Mouse (Mus musculus): ENCODE results near the gene E130208F15Rik. TPM values are rescaled to one million over a fixed set of nuclear protein-coding genes. Genes with fewer than 3 reads are reported as not detected.

Gene E130208F15Rik
- 0.42 TPM for polyA plus RNA-seq (2014; fragmentation: Illumina TruSeq; extraction: RNeasy Lipid Tissue Mini Kit (QIAGEN cat#74804); ENCODE audit: low read depth, low replicate concordance)

DNA sequence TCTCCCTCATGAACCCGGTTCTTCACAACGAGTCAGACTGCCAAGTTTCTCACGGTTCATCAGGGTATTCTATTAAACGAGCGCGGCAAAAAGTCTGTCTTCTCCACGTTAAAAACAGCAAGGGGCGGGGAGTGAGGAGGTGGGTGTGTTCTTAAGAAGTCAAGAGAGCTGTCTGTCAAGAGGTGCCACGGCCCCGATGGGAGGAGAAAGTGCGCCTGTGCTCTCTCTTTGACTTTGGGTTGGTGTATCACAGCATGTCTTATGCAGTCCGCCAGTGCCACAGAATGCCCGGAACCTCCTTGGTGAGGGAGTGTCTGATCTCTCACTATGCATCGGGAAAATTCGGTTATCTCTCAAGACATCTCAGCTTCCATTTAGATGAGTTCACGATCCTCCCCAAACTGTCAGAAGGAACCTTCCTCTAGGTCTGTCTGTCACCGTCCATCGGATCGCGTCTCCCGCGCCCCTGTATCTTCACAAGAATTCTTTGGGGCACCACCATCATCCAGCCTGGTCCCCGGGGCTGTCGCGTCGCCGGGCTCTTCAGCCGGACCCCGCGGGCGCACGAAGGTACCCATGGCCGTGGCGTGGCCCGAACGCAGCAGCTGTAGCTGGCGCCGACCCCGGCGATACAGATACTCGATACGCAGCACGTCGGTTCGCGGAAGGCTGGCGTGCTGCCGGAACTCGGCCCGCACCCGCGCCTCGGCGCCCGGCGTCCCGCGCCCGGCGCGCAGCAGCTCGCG, at the start of gene E130208F15Rik:
Gene E130208F15Rik (plus strand): TSS at position 202 of the 746 bp plus-strand sequence.

DNA sequence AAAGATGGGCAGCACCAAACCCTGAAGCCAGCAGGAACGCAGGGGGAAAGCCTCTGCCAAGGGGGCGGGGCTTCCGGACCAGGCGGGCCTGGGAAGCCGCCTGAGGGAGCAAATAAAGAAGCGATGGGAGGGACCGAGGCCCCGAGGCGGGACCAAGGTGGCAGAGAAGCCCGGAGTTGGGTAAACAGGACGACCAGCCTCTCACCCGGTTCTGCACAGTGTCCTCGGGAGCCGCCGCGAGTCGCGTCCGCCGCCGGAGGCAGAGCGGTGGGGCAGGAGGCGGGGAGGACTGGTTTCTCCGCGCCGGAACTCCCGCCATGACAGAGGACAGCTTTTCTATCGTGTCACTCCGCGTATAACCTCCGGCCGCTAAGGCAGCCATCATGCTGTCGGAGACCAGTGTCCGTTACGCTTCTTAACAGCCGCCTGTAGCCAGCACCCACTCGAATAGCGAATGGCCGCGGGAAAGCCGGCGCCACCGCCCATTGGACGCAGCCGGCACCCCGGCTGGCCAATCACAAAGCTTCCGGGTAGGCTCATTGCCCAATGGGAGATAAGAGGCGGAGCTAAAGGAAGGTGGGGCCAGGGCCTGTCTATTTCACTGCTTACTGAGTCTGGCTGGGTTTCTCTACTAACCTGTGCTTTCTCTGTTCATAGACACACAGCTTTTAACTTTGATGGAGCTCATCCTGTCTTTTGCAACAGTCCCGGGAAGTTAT, 41.4 kb upstream of the E130208F15Rik start, which contains the start of the genes Thap8 and Wdr62:
Gene Thap8 (plus strand): TSS at position 144 of the 719 bp plus-strand sequence.
Gene Wdr62 (minus strand): TSS at position 469 of the 719 bp plus-strand sequence.

DNA sequence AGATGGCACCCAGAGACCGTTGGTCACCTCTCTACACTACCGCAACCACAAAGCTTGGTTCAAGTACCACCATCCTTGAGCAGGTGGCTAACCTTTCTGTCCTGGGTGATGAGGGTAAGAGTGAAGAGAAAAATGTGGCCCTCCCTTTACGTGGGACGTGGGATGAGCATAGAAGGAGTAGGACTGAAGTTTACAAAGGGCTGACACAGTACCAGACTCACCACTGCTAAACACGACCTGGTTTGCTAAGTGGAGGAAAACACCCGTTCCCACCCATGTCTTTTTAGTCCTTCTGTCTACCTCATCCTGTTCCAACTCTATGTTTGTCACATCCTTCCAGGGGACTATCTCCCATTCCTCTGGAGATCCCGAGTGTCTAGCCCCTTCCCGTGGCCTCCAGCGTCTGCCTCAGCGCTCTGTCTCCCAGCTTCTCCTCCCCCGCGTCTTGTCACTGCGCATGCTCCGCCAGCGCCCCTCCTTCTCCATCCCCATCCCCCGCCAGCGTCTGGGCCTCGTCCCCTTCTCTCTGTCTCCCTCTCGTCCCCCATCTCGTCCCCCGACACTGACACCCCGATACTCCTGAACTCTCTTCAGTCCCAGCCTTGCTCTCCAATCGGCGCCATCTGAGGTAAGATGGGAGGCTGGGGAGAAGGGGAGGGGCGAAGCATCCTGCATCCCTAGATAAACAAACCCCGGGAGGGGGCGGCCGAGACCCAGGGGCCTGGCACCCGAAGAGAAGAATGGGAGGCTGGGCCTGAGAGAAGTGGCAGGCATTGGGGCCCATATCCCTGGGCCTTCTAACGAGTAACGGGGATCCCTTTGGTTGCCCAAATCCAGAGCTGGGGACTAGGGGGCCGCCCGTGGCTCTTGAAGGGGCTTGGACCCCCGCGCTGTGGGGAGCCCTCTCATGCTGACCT, 30.1 kb upstream of the E130208F15Rik start, which contains the start of gene Clip3:
Gene Clip3 (plus strand): TSS at position 514 of the 917 bp plus-strand sequence.

DNA sequence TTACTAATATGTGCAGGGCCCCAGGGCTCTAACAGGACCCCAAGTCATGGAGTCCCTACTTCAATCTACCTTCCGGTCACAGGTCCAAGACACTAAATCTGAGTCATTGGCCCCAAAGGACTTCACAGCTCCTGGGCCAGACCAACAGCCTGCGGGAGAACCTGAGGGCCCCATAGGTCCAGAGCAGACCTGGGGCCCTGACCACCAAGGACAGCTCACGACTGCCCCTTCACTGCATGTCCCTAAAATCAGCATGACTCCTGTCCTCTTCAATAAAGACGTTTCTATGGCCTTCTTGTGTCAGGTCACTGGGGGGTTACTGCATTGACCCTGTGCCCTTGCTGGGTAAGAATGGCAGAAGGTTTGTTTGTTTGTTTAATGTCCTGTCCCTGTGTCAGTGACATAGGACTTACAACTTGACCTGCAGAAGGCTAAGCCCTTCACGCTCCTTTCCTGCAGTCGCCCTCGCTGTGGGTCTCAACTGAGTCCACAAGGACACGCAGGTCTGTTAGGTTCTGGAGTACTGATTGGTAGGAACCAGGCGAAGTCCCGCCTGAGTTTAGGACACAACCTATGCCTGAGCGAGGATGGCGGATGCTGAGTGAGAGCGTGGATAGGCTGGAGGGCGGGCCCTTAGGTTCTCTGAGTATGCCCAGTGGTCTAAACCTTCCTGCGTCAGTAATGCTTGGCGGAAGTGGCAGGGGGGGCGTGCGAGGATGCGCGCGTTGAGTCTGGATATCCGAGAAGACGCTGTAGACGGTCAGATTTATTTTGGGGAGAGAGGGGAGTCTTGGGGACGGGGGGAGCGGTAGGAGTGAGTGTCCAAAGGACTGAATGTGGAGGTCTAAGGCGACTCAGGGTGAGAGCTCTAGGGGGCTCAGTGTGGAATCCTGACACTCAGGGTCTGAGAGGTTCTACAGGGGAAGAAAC, 13.2 kb upstream of the E130208F15Rik start, which contains the start of gene Alkbh6:
Gene Alkbh6 (plus strand): TSS at position 642 of the 930 bp plus-strand sequence.

DNA sequence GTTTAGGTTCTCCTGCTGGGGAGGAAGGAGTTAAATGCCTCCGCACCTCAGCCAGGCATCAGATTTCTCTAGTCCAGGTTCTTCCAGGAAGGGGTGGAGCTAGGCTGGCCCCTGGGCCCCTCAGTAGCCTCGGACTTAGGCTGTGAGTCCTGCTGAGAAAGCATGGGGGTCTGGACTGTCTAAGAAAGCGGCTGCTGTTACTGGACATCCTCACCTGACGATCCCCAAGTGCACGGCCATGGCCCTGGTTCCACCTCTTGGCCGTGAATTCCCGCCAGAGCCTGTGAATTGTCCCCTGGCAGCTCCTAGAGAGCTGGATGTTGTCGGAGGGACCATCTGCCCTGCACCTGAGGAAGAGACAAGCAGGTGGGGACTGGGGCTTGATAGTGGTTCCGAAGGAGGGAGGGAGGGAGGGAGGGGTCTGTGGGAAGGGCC, 6.8 kb upstream of the E130208F15Rik start, which contains the start of gene Syne4:
Gene Syne4 (plus strand): TSS at position 87 of the 435 bp plus-strand sequence.

DNA sequence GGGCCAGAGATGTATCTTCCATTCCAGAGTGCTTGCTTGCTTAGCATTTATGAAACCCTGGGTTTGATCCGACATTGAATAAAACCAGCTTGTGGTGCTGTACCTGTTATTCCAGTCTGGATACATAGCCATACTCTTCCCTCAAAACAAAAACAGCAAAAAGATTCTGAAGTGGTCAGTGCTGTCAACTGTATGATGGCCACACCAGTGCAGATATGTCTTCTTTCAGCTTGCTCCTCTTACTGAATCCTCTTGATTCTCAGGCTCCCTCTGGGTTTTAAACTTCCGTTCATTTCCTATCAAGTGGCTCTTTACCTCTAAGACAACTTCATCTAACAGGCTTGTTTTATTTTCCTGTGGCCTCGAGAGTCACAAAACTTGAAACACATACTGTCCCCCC, 2.3 kb downstream of the E130208F15Rik start, which contains the start of gene Sdhaf1:
Gene Sdhaf1 (minus strand): TSS at position 101 of the 400 bp plus-strand sequence.

DNA sequence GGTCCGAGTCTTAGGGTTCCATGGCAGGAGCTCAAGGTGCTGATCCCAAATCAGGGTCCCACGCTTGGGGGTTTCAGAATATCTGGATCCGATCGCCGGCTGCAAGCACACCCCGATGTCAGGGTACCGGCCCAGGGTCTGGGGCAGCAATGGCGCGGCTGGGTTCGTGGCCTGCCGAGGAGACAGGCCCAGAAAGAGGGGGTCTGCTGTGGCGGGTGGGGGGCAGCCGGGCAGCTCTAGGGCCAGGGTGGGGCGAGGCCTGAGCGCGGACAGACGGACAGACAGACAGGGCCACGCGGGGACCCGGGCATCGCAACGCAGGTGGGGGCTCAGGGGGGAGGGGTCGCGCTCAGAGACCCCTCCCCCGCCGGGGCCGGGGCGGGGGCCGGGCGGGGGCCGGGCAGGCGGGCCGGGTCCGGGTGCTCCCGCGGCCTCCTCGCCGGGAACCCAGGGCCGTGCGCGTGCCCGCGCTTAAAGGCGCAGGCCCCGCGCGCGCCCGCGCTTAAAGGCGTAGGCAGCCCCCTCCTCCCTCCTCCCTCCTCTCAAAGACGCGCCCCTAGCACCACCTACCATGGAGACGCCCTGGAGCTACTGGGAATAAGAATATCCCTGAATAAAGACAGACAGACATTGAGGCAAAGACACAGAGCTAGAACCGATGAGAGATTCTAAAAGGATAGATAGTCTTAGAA, 41.3 kb downstream of the E130208F15Rik start, which contains the start of gene Lrfn3:
Gene Lrfn3 (minus strand): TSS at position 121 of the 692 bp plus-strand sequence.

Other genes with a start within 250 kb of the E130208F15Rik start
- gene Zfp82, start 248.8 kb upstream of the E130208F15Rik start, polyA plus RNA-seq (2014; fragmentation: Illumina TruSeq; extraction: RNeasy Lipid Tissue Mini Kit (QIAGEN cat#74804); ENCODE audit: low read depth, low replicate concordance) = 2.5 TPM
- gene Gm26920, start 231.3 kb upstream of the E130208F15Rik start, polyA plus RNA-seq (2014; fragmentation: Illumina TruSeq; extraction: RNeasy Lipid Tissue Mini Kit (QIAGEN cat#74804); ENCODE audit: low read depth, low replicate concordance) = not detected
- gene Zfp566, start 231.2 kb upstream of the E130208F15Rik start, polyA plus RNA-seq (2014; fragmentation: Illumina TruSeq; extraction: RNeasy Lipid Tissue Mini Kit (QIAGEN cat#74804); ENCODE audit: low read depth, low replicate concordance) = 1.4 TPM
- gene Zfp260, start 227.0 kb upstream of the E130208F15Rik start, polyA plus RNA-seq (2014; fragmentation: Illumina TruSeq; extraction: RNeasy Lipid Tissue Mini Kit (QIAGEN cat#74804); ENCODE audit: low read depth, low replicate concordance) = 34.9 TPM
- gene Zfp382, start 199.8 kb upstream of the E130208F15Rik start, polyA plus RNA-seq (2014; fragmentation: Illumina TruSeq; extraction: RNeasy Lipid Tissue Mini Kit (QIAGEN cat#74804); ENCODE audit: low read depth, low replicate concordance) = 1.6 TPM
- gene Zfp146, start 152.0 kb upstream of the E130208F15Rik start, polyA plus RNA-seq (2014; fragmentation: Illumina TruSeq; extraction: RNeasy Lipid Tissue Mini Kit (QIAGEN cat#74804); ENCODE audit: low read depth, low replicate concordance) = 26.8 TPM
- 4,592 TPM for gene Cox7a1, start 137.6 kb upstream of the E130208F15Rik start, polyA plus RNA-seq (2014; fragmentation: Illumina TruSeq; extraction: RNeasy Lipid Tissue Mini Kit (QIAGEN cat#74804); ENCODE audit: low read depth, low replicate concordance)
- gene Capns1, start 122.9 kb upstream of the E130208F15Rik start, polyA plus RNA-seq (2014; fragmentation: Illumina TruSeq; extraction: RNeasy Lipid Tissue Mini Kit (QIAGEN cat#74804); ENCODE audit: low read depth, low replicate concordance) = 372 TPM
- gene Polr2i, start 89.8 kb upstream of the E130208F15Rik start, polyA plus RNA-seq (2014; fragmentation: Illumina TruSeq; extraction: RNeasy Lipid Tissue Mini Kit (QIAGEN cat#74804); ENCODE audit: low read depth, low replicate concordance) = 59.9 TPM
- gene Tbcb, start 89.5 kb upstream of the E130208F15Rik start, polyA plus RNA-seq (2014; fragmentation: Illumina TruSeq; extraction: RNeasy Lipid Tissue Mini Kit (QIAGEN cat#74804); ENCODE audit: low read depth, low replicate concordance) = 58.8 TPM
- not detected for gene Ovol3, start 86.0 kb upstream of the E130208F15Rik start, polyA plus RNA-seq (2014; fragmentation: Illumina TruSeq; extraction: RNeasy Lipid Tissue Mini Kit (QIAGEN cat#74804); ENCODE audit: low read depth, low replicate concordance)
- gene Thap8, start 41.6 kb upstream of the E130208F15Rik start, polyA plus RNA-seq (2014; fragmentation: Illumina TruSeq; extraction: RNeasy Lipid Tissue Mini Kit (QIAGEN cat#74804); ENCODE audit: low read depth, low replicate concordance) = not detected
- 2.4 TPM for gene Wdr62, start 41.3 kb upstream of the E130208F15Rik start, polyA plus RNA-seq (2014; fragmentation: Illumina TruSeq; extraction: RNeasy Lipid Tissue Mini Kit (QIAGEN cat#74804); ENCODE audit: low read depth, low replicate concordance)
- 11.7 TPM for gene Clip3, start 30.0 kb upstream of the E130208F15Rik start, polyA plus RNA-seq (2014; fragmentation: Illumina TruSeq; extraction: RNeasy Lipid Tissue Mini Kit (QIAGEN cat#74804); ENCODE audit: low read depth, low replicate concordance)
- 29.2 TPM for gene Alkbh6, start 13.0 kb upstream of the E130208F15Rik start, polyA plus RNA-seq (2014; fragmentation: Illumina TruSeq; extraction: RNeasy Lipid Tissue Mini Kit (QIAGEN cat#74804); ENCODE audit: low read depth, low replicate concordance)
- gene Syne4, start 6.9 kb upstream of the E130208F15Rik start, polyA plus RNA-seq (2014; fragmentation: Illumina TruSeq; extraction: RNeasy Lipid Tissue Mini Kit (QIAGEN cat#74804); ENCODE audit: low read depth, low replicate concordance) = 2.5 TPM
- 14.0 TPM for gene Sdhaf1, start 2.2 kb downstream of the E130208F15Rik start, polyA plus RNA-seq (2014; fragmentation: Illumina TruSeq; extraction: RNeasy Lipid Tissue Mini Kit (QIAGEN cat#74804); ENCODE audit: low read depth, low replicate concordance)
- gene Lrfn3, start 41.0 kb downstream of the E130208F15Rik start, polyA plus RNA-seq (2014; fragmentation: Illumina TruSeq; extraction: RNeasy Lipid Tissue Mini Kit (QIAGEN cat#74804); ENCODE audit: low read depth, low replicate concordance) = 1.1 TPM
- 38.2 TPM for gene Tyrobp, start 92.0 kb downstream of the E130208F15Rik start, polyA plus RNA-seq (2014; fragmentation: Illumina TruSeq; extraction: RNeasy Lipid Tissue Mini Kit (QIAGEN cat#74804); ENCODE audit: low read depth, low replicate concordance)
- not detected for gene Hcst, start 98.1 kb downstream of the E130208F15Rik start, polyA plus RNA-seq (2014; fragmentation: Illumina TruSeq; extraction: RNeasy Lipid Tissue Mini Kit (QIAGEN cat#74804); ENCODE audit: low read depth, low replicate concordance)
- gene Nfkbid, start 100.0 kb downstream of the E130208F15Rik start, polyA plus RNA-seq (2014; fragmentation: Illumina TruSeq; extraction: RNeasy Lipid Tissue Mini Kit (QIAGEN cat#74804); ENCODE audit: low read depth, low replicate concordance) = 0.50 TPM
- gene Aplp1, start 123.8 kb downstream of the E130208F15Rik start, polyA plus RNA-seq (2014; fragmentation: Illumina TruSeq; extraction: RNeasy Lipid Tissue Mini Kit (QIAGEN cat#74804); ENCODE audit: low read depth, low replicate concordance) = 3.1 TPM
- not detected for gene Kirrel2, start 135.9 kb downstream of the E130208F15Rik start, polyA plus RNA-seq (2014; fragmentation: Illumina TruSeq; extraction: RNeasy Lipid Tissue Mini Kit (QIAGEN cat#74804); ENCODE audit: low read depth, low replicate concordance)
- not detected for gene Nphs1, start 136.6 kb downstream of the E130208F15Rik start, polyA plus RNA-seq (2014; fragmentation: Illumina TruSeq; extraction: RNeasy Lipid Tissue Mini Kit (QIAGEN cat#74804); ENCODE audit: low read depth, low replicate concordance)
- not detected for gene Prodh2, start 171.9 kb downstream of the E130208F15Rik start, polyA plus RNA-seq (2014; fragmentation: Illumina TruSeq; extraction: RNeasy Lipid Tissue Mini Kit (QIAGEN cat#74804); ENCODE audit: low read depth, low replicate concordance)
- 1.1 TPM for gene Arhgap33, start 213.3 kb downstream of the E130208F15Rik start, polyA plus RNA-seq (2014; fragmentation: Illumina TruSeq; extraction: RNeasy Lipid Tissue Mini Kit (QIAGEN cat#74804); ENCODE audit: low read depth, low replicate concordance)
- 945 TPM for gene Hspb6, start 230.4 kb downstream of the E130208F15Rik start, polyA plus RNA-seq (2014; fragmentation: Illumina TruSeq; extraction: RNeasy Lipid Tissue Mini Kit (QIAGEN cat#74804); ENCODE audit: low read depth, low replicate concordance)
- gene Proser3, start 230.6 kb downstream of the E130208F15Rik start, polyA plus RNA-seq (2014; fragmentation: Illumina TruSeq; extraction: RNeasy Lipid Tissue Mini Kit (QIAGEN cat#74804); ENCODE audit: low read depth, low replicate concordance) = 3.8 TPM
- gene Lin37, start 238.1 kb downstream of the E130208F15Rik start, polyA plus RNA-seq (2014; fragmentation: Illumina TruSeq; extraction: RNeasy Lipid Tissue Mini Kit (QIAGEN cat#74804); ENCODE audit: low read depth, low replicate concordance) = 17.8 TPM
- gene U2af1l4, start 241.6 kb downstream of the E130208F15Rik start, polyA plus RNA-seq (2014; fragmentation: Illumina TruSeq; extraction: RNeasy Lipid Tissue Mini Kit (QIAGEN cat#74804); ENCODE audit: low read depth, low replicate concordance) = 64.0 TPM
- gene Gm49396, start 241.6 kb downstream of the E130208F15Rik start, polyA plus RNA-seq (2014; fragmentation: Illumina TruSeq; extraction: RNeasy Lipid Tissue Mini Kit (QIAGEN cat#74804); ENCODE audit: low read depth, low replicate concordance) = 8.0 TPM
- gene Psenen, start 241.9 kb downstream of the E130208F15Rik start, polyA plus RNA-seq (2014; fragmentation: Illumina TruSeq; extraction: RNeasy Lipid Tissue Mini Kit (QIAGEN cat#74804); ENCODE audit: low read depth, low replicate concordance) = 106 TPM
- gene Igflr1, start 243.7 kb downstream of the E130208F15Rik start, polyA plus RNA-seq (2014; fragmentation: Illumina TruSeq; extraction: RNeasy Lipid Tissue Mini Kit (QIAGEN cat#74804); ENCODE audit: low read depth, low replicate concordance) = not detected